Mouse (Mus musculus): ENCODE data around the gene Alkbh5.
"Not testable (repeated sequence)": the region's sequence is repeated elsewhere in the genome, so short reads cannot be mapped to it uniquely, and the experiment has no call there.

Alkbh5 gene

GRCm38 (mm10) chr11:60543211-60543610, 7.0 kb downstream of the Alkbh5 start:
- DNase-seq, result not testable (repeated sequence)

DNA sequence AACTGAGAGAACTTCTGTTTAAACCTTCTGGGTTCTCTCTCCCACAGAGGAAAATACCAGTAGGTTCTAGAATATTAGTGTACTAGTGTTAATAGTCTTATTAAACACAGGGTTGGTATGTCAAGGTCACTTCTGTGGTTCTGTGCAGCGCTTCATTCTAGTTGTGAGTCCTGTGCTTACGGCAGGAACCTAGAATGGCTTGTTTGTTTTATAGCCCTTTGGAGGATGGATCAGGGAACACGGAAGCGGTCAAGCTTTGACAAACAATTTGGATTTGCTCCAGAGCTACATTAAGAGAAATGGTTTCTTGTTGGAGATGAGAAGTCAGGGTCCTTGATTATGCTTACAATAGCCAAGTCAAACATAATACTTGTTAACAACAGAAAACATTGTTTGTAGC, 9.3 kb downstream of the Alkbh5 start:
- no peak for DNase-seq

- DNase-seq, result no peak
These were observed 11.9 kb downstream of the Alkbh5 start for GRCm38 (mm10) chr11:60548112-60548511.

DNA sequence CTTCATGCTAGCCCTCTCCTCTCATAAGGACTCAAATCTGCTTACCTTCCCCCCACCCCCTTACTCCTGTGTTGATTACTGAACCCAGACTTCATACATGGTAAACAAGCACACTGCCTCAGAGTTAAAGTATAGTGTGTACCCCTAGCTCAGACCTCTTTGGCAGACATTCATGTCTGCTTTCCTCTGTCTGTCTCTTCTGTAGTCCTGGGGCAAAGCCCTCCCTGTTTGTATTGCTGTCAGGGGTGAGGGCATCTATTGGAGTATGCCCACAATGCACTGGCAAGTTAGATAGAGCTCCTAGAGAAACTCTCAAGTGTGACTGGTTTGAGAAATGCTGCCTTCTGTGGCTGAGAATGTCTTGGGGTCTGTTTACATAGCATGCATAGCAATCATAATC, 16.9 kb downstream of the Alkbh5 start:
- DNase-seq, result no peak

DNA sequence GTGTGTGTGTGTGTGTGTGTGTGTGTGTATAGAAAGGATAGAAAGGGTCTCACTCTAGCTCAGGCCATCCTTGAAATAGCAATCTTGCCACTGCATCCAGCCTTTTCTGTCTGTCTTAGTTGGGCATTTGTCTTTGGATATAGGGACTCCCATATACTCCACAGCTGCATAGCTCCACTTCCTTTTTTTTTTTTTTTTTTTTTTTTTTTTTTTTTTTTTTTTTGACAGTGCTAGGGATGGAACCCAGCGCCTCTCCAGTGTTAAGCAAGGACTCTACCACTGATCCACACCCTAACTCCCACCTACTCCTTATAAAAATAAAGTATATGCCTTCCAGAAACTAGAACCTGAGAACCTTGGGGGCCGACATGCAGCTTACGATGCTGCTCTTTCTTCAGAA, 21.5 kb downstream of the Alkbh5 start:
- DNase-seq, result no peak

DNA sequence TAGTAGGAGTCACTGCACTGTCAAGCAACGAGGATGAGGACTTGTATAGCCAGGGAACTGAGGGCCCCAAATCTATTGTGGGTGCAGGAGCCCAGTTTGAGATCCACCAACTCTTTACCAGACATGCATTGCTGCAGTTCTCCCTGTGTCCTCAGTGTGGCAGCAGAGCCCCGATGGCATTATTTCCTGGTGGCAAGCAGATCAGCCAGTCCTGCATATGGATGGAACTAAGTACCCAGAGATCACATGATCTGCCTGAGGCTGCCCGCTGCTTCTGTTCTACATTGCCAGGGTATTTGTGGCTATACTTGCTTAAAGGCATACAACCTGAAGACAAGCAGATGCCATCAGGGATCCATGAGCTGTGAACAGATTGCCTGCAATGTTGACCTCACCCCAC, 23.2 kb downstream of the Alkbh5 start:
- peak; percentile 87 to 88 for DNase-seq

- DNase-seq, result peak; percentile 61 to 73
These were observed 37.8 kb downstream of the Alkbh5 start for GRCm38 (mm10) chr11:60574006-60574405.

All from cerebellum, postnatal 10 days (tissue).